Mouse (Mus musculus): Measurements from ENCODE around the gene Fasl. TPM values are rescaled to one million over a fixed set of nuclear protein-coding genes. Genes with fewer than 3 reads are reported as not detected.

Fasl gene
- polyA plus RNA-seq, 1 experiment from 2014 or later = not detected

DNA sequence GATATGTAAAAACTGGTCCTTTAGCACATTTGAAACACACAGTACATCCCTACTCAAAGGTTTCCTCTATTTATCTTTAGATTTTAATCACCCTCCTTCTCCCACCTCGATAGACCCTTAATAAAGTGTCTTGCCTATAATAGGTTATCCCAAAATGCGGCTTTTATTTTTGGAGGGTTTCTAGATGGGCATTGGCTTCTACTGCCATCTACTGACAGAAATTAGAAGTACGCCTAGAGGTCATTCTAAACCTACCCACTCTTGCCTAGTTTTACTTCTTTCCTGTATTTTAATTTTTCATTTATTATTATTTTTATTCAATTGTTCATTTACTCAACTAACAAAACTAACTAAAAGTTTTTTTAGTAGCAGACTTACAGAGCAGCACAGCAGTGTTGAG is 51.4 kb downstream of the Fasl start:
- POLR2A ChIA-PET = interaction anchor here (0.6 kb wide), 1 partner anchor 554 kb away, joined by 6 read pairs; no protein-coding TSS in a partner anchor
- peak; percentile 52 for TF ChIP-seq CTCF (IDR thresholded peaks at IDR 0.05)
- no peak for DNase-seq (ENCODE audit: low read depth, low spot score)
- CTCF ChIA-PET = interaction anchor here (1.3 kb wide), 1 partner anchor 49 kb away, joined by 3 read pairs; no protein-coding TSS in a partner anchor
- ATAC-seq = no peak
- H3K27me3 ChIP-seq = peaks cover 16% of the 10 kb centered on the region
- in situ Hi-C loops (cut with MboI; ENCODE audit: low pct_unique_long_range_greater_than_20kb) = loop anchor here (5.0 to 25.0 kb wide), 3 partner anchors 335 to 775 kb away; no protein-coding TSS in a partner anchor

DNA sequence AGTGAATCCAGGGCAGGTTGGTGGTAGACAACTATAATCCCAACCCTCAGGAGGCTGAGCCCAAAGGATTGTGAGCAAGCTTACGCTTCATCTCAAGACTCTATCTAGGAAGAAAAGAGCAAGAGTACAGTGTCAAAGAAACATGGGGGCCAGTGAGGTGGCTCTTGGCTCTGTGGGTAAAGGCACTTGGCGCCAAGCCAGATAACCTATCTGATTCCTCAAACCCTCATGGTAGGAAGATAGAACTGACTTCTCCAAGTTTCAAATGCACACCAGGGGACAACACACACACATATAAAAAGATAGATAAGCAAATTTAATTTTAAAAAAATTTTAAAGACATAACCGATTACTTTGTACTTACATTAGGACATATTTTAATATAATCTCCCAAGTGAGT is 52.0 kb downstream of the Fasl start:
- CTCF ChIA-PET = interaction anchor here (0.7 to 1.3 kb wide), 2 partner anchors 48 to 338 kb away, joined by 3 read pairs; no protein-coding TSS in a partner anchor
- POLR2A ChIA-PET = no interaction called here
- TF ChIP-seq CTCF (IDR thresholded peaks at IDR 0.05) = no peak
- DNase-seq (ENCODE audit: low read depth, low spot score) = no peak
- in situ Hi-C loops (cut with MboI; ENCODE audit: low pct_unique_long_range_greater_than_20kb) = loop anchor here (5.0 to 25.0 kb wide), 3 partner anchors 334 to 774 kb away; no protein-coding TSS in a partner anchor
- peaks cover 16% of the 10 kb centered on the region for H3K27me3 ChIP-seq
- ATAC-seq = no peak

DNA sequence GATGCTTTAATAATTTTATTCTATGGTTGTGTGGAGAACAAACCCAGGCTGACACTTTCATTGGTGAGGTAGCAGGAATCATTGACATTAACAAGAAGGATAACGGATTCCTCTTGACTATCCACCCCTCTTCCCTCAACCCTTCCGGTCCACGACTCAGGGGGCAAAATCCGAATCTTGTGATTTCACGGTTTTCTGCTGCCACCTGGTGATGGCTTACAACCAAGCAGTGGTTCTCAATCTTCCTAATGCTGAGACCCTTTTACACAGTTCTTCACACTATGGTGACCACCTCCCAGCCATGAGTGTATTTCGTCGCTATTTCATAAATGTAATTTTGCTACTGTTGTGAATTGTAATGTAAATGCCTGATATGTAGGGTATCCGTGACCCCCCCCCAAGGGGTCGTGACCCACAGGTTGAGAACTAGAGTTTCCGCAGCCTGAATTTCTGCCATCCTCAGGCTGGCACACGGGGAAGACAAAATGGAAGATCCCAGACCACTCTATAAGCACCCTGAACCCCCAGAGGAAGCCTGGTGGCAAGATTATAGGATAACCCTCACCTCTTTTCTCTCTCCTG is 52.7 kb downstream of the Fasl start:
- POLR2A ChIA-PET = no interaction called here
- peak; percentile 81 for TF ChIP-seq CTCF (IDR thresholded peaks at IDR 0.05)
- in situ Hi-C loops (cut with MboI; ENCODE audit: low pct_unique_long_range_greater_than_20kb) = loop anchor here (5.0 to 25.0 kb wide), 3 partner anchors 333 to 773 kb away; no protein-coding TSS in a partner anchor
- peak; percentile 3 for DNase-seq (ENCODE audit: low read depth, low spot score)
- peak; percentile 27 for ATAC-seq
- H3K27me3 ChIP-seq = peaks cover 14% of the 10 kb centered on the region
- CTCF ChIA-PET = interaction anchor here (0.7 to 1.3 kb wide), 6 partner anchors 12 to 337 kb away, joined by 3 to 5 read pairs (median 4); no protein-coding TSS in a partner anchor

DNA sequence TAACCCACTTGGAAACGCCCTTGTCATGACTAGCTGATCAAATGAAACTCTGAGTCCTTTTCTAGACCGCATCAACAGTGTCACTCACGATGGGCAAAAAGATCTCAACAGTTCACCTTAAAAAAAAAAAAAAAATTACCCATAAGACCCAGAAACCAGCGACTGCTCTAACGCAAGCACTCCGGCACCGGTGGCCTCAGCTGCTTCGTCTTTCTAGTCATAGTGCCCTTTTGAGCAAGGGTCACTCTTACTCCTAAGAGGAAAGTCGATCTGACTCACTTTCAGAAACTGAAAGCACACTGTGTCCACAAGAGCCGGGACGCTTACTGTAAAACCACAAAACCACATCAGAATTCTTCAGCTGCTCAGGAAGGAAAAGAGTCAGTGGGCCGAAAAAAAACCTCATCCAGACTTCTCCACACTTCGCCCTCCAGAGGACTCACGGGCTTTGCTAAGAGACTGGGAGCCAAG is 53.5 kb downstream of the Fasl start:
- no peak for TF ChIP-seq CTCF (IDR thresholded peaks at IDR 0.05)
- ATAC-seq (peak; percentile 96), DNase-seq (ENCODE audit: low read depth, low spot score) (peak; percentile 85)
- H3K27me3 ChIP-seq = peaks cover 6% of the 10 kb centered on the region
- ChIA-PET POLR2A (no interaction called here), CTCF (interaction anchor here (1.0 to 1.3 kb wide), 5 partner anchors 13 to 334 kb away, joined by 3 to 6 read pairs (median 4); no protein-coding TSS in a partner anchor)
- in situ Hi-C loops (cut with MboI; ENCODE audit: low pct_unique_long_range_greater_than_20kb) = loop anchor here (5.0 to 25.0 kb wide), 4 partner anchors 47 to 772 kb away; no protein-coding TSS in a partner anchor

DNA sequence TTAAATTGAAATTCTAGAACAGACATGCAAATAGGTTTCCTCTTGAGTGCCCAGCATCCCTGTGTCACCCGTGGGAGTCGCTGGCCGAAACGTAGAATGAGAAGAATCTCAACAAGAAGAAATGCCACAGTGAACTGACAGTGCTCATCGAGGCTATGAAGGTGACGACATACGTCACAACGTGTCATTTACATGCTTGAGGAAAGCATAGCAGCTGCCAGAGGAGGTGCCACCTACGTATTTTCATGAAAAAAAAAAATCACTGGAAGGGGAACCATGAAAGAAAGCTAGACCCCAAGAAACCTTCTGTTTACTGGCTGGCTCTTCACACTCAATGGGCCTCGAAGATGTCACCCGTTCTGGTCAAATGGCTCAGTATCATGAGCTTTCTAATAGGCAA is 54.0 kb downstream of the Fasl start:
- DNase-seq (ENCODE audit: low read depth, low spot score) = no peak
- ChIA-PET POLR2A (no interaction called here), CTCF (interaction anchor here (1.0 to 1.3 kb wide), 4 partner anchors 13 to 46 kb away, joined by 3 to 6 read pairs (median 4); no protein-coding TSS in a partner anchor)
- TF ChIP-seq CTCF (IDR thresholded peaks at IDR 0.05) = no peak
- ATAC-seq = no peak
- in situ Hi-C loops (cut with MboI; ENCODE audit: low pct_unique_long_range_greater_than_20kb) = loop anchor here (5.0 to 25.0 kb wide), 3 partner anchors 47 to 772 kb away; no protein-coding TSS in a partner anchor
- peaks cover 2% of the 10 kb centered on the region for H3K27me3 ChIP-seq

Other genes with a start within 250 kb of the Fasl start
- 37.7 TPM for gene Suco, start 88.2 kb upstream of the Fasl start, polyA plus RNA-seq (2021)
- gene Pigc, start 180.7 kb upstream of the Fasl start, polyA plus RNA-seq (2021) = 25.7 TPM
- not detected for gene 4930558K02Rik, start 191.1 kb upstream of the Fasl start, polyA plus RNA-seq (2021)